Mouse (Mus musculus) heart, embryonic 11.5 days (tissue): Measurements from ENCODE around the gene 2010109A12Rik. TPM values are rescaled to one million over a fixed set of nuclear protein-coding genes. Genes with fewer than 3 reads are reported as not detected.

ENCODE experiments used
- ATAC-seq: fragments of 200-750 bp; cut with Nextera tagmentation; replicated peaks from 2 replicates; pipeline ENCODE4 v1.8.0; 2017; ENCODE audit warnings: moderate library complexity; ENCODE audit not compliant: insufficient number of reproducible peaks, low FRiP score, low TSS enrichment
- H3K27ac ChIP-seq: fragments of 300-500 bp; sonication (generic); 2 replicates; pipeline ENCODE4 v1.5.1; 2014; ENCODE audit warnings: mild to moderate bottlenecking, low read depth, low read length
- H3K27me3 ChIP-seq: fragments of 300-500 bp; sonication (generic); 2 replicates; pipeline ENCODE4 v1.6.1; 2014; ENCODE audit warnings: mild to moderate bottlenecking, low read length, mixed read lengths; ENCODE audit not compliant: control insufficient read depth, insufficient read depth
- H3K36me3 ChIP-seq: fragments of 300-500 bp; sonication (generic); 2 replicates; pipeline ENCODE4 v1.6.1; 2014; ENCODE audit warnings: mild to moderate bottlenecking, low read length, moderate library complexity, mixed read lengths; ENCODE audit not compliant: control insufficient read depth, insufficient read depth
- H3K4me1 ChIP-seq: fragments of 300-500 bp; sonication (generic); 2 replicates; pipeline ENCODE4 v1.6.1; 2014; ENCODE audit warnings: low read length; ENCODE audit not compliant: control insufficient read depth, insufficient read depth
- H3K4me2 ChIP-seq: fragments of 300-500 bp; sonication (generic); 2 replicates; pipeline ENCODE4 v1.6.1; 2014; ENCODE audit warnings: mild to moderate bottlenecking, moderate library complexity
- H3K4me3 ChIP-seq: fragments of 300-500 bp; sonication (generic); 2 replicates; pipeline ENCODE4 v1.5.1; 2014; ENCODE audit warnings: low read depth, low read length
- H3K9ac ChIP-seq: fragments of 300-500 bp; sonication (generic); 2 replicates; pipeline ENCODE4 v1.6.1; 2014; ENCODE audit warnings: mild to moderate bottlenecking, low read depth, low read length, moderate library complexity
- H3K9me3 ChIP-seq: fragments of 300-500 bp; sonication (generic); replicated peaks from 2 replicates; pipeline ENCODE4 v1.6.1; 2016; ENCODE audit warnings: low read length; ENCODE audit not compliant: control insufficient read depth
- WGBS: fragments of 180-500 bp; shearing (Covaris S2); extraction: QIAGEN DNeasy Blood & Tissue Kit; methylation state at CpG from one replicate; pipeline ENCODE4 v1.1.7; 2014; ENCODE audit not compliant: insufficient replicate concordance; 5-methylcytosine and 5-hydroxymethylcytosine counted together
- polyA plus RNA-seq: library from polyadenylated mRNA; unstranded; fragments of >200 nt; fragmentation: Nextera tagmentation; extraction: Ambion mirVana; gene quantifications from 2 replicates; pipeline ENCODE4 v1.2.1, GENCODE M21; 2014

The 2010109A12Rik gene
- polyA plus RNA-seq, 1 experiment from 2014 or later, result 1.6 TPM

DNA sequence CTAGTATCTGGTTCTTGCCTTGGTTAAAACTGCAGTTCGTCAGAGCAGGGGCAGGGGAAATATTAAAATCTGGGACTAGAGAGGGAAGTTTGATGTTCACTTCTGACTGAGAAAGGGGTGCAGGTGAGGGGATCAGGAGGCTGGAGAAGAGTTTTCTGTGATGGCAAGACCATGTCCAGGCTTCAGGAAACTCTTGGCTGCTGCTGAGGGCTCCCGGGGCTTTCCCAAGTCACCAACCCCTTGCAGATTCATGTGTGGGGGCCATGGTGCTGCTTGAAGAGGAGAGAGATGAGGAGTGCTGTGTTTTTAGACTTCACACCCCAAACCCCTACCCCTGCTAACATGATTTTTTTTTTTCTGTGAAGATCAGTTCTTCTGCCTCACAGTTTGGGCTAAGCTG, 28.3 kb downstream of the 2010109A12Rik start:
- no peaks in the 10 kb centered on the region for H3K9me3 ChIP-seq
- H3K36me3 ChIP-seq, result no peaks in the 10 kb centered on the region
- H3K27ac ChIP-seq, result no peak overlapping the region
- no peaks in the 10 kb centered on the region; the same call in 1 of the 2 replicates for H3K4me1 ChIP-seq
- no peak overlapping the region for H3K4me3 ChIP-seq
- WGBS, result 64% methylated on average over 2 of the region's 2 CpGs
- H3K27me3 ChIP-seq, result no peaks in the 10 kb centered on the region
- no peak for ATAC-seq
- no peak overlapping the region for H3K9ac ChIP-seq
- no peak overlapping the region for H3K4me2 ChIP-seq

GRCm38 (mm10) chr5:93235888-93236287, 29.6 kb downstream of the 2010109A12Rik start:
- H3K9me3 ChIP-seq, result no peaks in the 10 kb centered on the region
- no peak overlapping the region for H3K9ac ChIP-seq
- no peak overlapping the region for H3K4me3 ChIP-seq
- no peak for ATAC-seq
- 94% methylated on average over 3 of the region's 3 CpGs for WGBS
- H3K4me1 ChIP-seq, result peaks cover 6% of the 10 kb centered on the region; the same call in 1 of the 2 replicates
- no peak overlapping the region for H3K4me2 ChIP-seq
- no peaks in the 10 kb centered on the region for H3K36me3 ChIP-seq
- H3K27me3 ChIP-seq, result no peaks in the 10 kb centered on the region
- no peak overlapping the region for H3K27ac ChIP-seq

DNA sequence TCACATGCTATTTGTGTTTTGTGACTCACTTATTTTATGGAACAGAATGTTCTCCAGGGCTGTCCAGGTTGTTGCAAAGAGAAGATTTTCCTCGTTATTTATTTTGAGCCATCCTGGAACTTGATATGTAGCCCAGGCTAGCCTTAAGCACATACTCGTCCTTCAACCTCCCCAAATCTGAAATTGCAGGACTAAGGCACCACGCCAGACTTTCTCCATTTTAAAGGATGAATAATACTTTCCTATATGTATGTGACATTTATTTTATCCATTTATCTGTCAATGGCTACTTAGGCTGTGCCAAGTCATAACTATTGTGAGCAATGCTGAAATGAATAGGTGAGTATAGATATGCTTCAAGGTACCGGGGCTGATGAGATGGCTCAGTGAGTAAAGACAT, 30.2 kb downstream of the 2010109A12Rik start:
- H3K27ac ChIP-seq, result no peak overlapping the region
- no peaks in the 10 kb centered on the region for H3K27me3 ChIP-seq
- no peaks in the 10 kb centered on the region for H3K36me3 ChIP-seq
- 82% methylated on average over 4 of the region's 4 CpGs for WGBS
- no peak for ATAC-seq
- no peak overlapping the region for H3K4me3 ChIP-seq
- no peak overlapping the region for H3K9ac ChIP-seq
- H3K4me1 ChIP-seq, result peaks cover 6% of the 10 kb centered on the region; the same call in 1 of the 2 replicates
- no peaks in the 10 kb centered on the region for H3K9me3 ChIP-seq
- H3K4me2 ChIP-seq, result no peak overlapping the region

DNA sequence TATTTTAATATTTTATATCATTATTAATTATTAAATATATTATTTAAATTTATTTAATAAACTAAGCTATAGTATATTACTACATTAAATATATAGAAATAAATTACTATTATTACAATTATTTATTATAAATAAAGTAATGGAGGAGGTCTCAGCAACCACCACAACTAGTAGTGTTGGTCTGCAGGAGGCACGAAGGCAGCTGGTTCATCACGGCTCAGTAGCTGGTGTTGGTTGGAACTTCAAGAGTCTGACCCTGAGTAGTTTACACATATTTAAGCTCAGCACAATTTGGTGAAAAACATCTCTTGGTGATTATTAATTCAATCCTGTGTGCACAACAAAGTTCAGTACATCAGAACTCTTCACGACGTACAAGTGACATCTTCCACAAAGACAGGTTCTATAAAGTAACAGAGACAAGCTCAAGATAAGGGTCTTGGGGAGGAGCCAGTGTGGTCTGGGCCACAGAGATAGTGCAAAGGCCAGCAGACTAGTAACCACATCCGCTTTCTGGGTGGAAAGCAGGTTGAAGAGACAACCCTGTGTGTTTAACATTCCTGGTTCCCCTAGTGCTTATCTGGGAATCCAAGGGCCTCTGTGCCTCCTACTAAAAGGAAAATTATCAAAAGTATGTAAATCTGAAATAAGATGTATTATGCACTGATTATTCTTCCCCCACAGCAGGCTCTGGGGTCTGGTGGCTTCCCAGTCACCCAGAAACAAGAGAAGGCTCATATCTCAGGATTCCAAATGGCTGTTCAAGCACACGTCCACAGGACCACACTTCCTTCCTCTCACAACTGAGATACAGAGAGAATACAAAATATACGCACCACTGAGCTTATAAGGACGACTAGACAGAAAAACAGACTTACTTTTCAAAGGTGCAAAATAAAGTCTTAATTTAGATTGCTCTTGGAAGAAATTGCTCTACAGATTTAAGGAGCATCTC, 33.5 kb downstream of the 2010109A12Rik start:
- Histone ChIP-seq H3K9me3 (no peaks in the 10 kb centered on the region), H3K4me2 (no peak overlapping the region; the same call in 1 of the 2 replicates), H3K27me3 (no peaks in the 10 kb centered on the region), H3K4me1 (peaks cover 6% of the 10 kb centered on the region; the same call in 1 of the 2 replicates), H3K4me3 (no peak overlapping the region), H3K36me3 (no peaks in the 10 kb centered on the region), H3K27ac (peak overlapping the region; percentile 57; the same call in 1 of the 2 replicates), H3K9ac (no peak overlapping the region)
- ATAC-seq, result peak; percentile 88
- WGBS, result 40% methylated on average over 8 of the region's 8 CpGs

DNA sequence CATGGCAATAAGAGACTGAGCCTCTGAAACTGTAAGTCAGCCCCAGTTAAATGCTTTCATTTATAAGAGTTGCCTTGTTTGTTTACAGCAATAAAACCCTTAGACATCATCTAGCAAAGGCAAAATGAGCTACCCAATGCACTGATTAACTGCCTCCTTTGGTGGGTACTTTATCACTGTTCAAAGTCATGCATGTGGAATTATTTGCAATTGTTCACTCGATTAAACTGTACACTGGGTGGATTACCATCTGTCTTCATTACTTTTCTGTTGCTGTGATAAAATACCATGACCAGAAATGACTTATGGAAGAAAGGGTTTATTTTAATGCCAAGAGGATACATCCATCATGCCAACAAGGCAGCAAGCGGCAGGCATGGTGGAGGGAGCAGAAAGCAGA, 39.0 kb downstream of the 2010109A12Rik start:
- WGBS, result 74% methylated on average over 2 of the region's 2 CpGs
- Histone ChIP-seq H3K9me3 (no peaks in the 10 kb centered on the region), H3K27ac (no peak overlapping the region), H3K36me3 (no peaks in the 10 kb centered on the region), H3K4me2 (no peak overlapping the region), H3K27me3 (no peaks in the 10 kb centered on the region), H3K4me3 (no peak overlapping the region), H3K9ac (no peak overlapping the region), H3K4me1 (no peaks in the 10 kb centered on the region)
- ATAC-seq, result no peak

DNA sequence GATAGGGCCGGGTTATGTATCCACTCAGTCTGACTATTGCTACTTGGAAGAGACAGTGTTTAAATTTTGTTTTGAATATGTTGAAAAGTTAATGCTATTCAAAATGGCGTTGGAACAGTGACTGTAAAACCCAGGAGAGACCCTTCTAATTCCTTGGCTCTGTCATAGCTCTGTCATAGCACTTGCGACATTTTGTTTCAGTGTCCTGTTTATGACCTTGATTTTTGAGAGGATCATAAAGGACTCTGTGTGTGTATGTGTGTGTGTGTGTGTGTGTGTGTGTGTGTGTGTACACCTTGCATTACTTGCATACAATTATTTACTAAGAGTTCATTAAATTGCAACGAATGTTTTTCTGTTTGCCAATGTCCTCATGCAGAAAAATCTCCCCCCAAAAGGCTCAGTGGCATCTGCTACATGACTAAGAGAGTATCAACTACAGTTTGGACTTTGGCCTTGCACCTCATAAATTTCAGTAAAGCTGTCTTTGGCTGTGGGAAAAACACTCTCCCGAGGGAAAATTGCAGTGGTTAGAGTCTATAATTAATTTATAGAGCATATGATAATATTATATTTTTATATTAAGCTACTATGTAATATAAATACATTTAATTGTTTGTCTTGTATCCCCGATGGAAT, 43.7 kb downstream of the 2010109A12Rik start:
- ATAC-seq, result no peak
- Histone ChIP-seq H3K9ac (no peak overlapping the region), H3K4me3 (no peak overlapping the region)

GRCm38 (mm10) chr5:93251001-93251760, 44.9 kb downstream of the 2010109A12Rik start:
- no peak overlapping the region for H3K27ac ChIP-seq
- H3K4me1 ChIP-seq, result no peaks in the 10 kb centered on the region
- ATAC-seq, result no peak
- H3K27me3 ChIP-seq, result no peaks in the 10 kb centered on the region
- WGBS, result 72% methylated on average over 12 of the region's 12 CpGs
- H3K36me3 ChIP-seq, result no peaks in the 10 kb centered on the region
- no peaks in the 10 kb centered on the region for H3K9me3 ChIP-seq
- H3K9ac ChIP-seq, result no peak overlapping the region
- H3K4me2 ChIP-seq, result no peak overlapping the region
- no peak overlapping the region for H3K4me3 ChIP-seq

More for the DNA sequence above, 43.7 kb downstream of the 2010109A12Rik start:
- 79% methylated on average over 6 of the region's 6 CpGs for WGBS
- Histone ChIP-seq H3K27ac (no peak overlapping the region), H3K9me3 (no peaks in the 10 kb centered on the region), H3K4me1 (no peaks in the 10 kb centered on the region), H3K27me3 (no peaks in the 10 kb centered on the region), H3K4me2 (no peak overlapping the region), H3K36me3 (no peaks in the 10 kb centered on the region)

- H3K4me3 ChIP-seq, result no peak overlapping the region
- no peak overlapping the region for H3K4me2 ChIP-seq
- no peak overlapping the region for H3K27ac ChIP-seq
- no peak for ATAC-seq
- no peaks in the 10 kb centered on the region for H3K27me3 ChIP-seq
- H3K36me3 ChIP-seq, result no peaks in the 10 kb centered on the region
- no peaks in the 10 kb centered on the region for H3K4me1 ChIP-seq
- H3K9me3 ChIP-seq, result no peaks in the 10 kb centered on the region
- no peak overlapping the region for H3K9ac ChIP-seq
- WGBS, result 85% methylated on average over 5 of the region's 5 CpGs
These were observed 49.5 kb downstream of the 2010109A12Rik start for GRCm38 (mm10) chr5:93255759-93256265.
